Mouse (Mus musculus) brown adipose tissue, adult 24 weeks (tissue): ENCODE data around the gene Slc34a2. TPM values are rescaled to one million over a fixed set of nuclear protein-coding genes. Genes with fewer than 3 reads are reported as not detected.

Source experiments
- H3K27ac ChIP-seq: fragments of 200-500 bp; replicated peaks from 2 replicates; pipeline ENCODE4 v1.5.1; 2012; ENCODE audit warnings: low read depth, mild to moderate bottlenecking, low read length
- H3K4me1 ChIP-seq: fragments of 200-500 bp; 2 replicates; pipeline ENCODE4 v1.6.1; 2012; ENCODE audit warnings: low read length, mixed read lengths; ENCODE audit not compliant: control insufficient read depth, insufficient read depth, insufficient read length
- H3K4me3 ChIP-seq: fragments of 200-500 bp; 2 replicates; pipeline ENCODE4 v1.5.1; 2012; ENCODE audit warnings: low read depth, mild to moderate bottlenecking, low read length, moderate library complexity; ENCODE audit not compliant: insufficient read depth
- polyA plus RNA-seq: library from polyadenylated mRNA; stranded (reverse); fragments of >200 nt; gene quantifications from 2 replicates; pipeline ENCODE4 v1.2.4, GENCODE M21; 2012; ENCODE audit not compliant: missing spikeins, insufficient read depth, insufficient read length

The Slc34a2 gene
- polyA plus RNA-seq, 1 experiment, result not detected

DNA sequence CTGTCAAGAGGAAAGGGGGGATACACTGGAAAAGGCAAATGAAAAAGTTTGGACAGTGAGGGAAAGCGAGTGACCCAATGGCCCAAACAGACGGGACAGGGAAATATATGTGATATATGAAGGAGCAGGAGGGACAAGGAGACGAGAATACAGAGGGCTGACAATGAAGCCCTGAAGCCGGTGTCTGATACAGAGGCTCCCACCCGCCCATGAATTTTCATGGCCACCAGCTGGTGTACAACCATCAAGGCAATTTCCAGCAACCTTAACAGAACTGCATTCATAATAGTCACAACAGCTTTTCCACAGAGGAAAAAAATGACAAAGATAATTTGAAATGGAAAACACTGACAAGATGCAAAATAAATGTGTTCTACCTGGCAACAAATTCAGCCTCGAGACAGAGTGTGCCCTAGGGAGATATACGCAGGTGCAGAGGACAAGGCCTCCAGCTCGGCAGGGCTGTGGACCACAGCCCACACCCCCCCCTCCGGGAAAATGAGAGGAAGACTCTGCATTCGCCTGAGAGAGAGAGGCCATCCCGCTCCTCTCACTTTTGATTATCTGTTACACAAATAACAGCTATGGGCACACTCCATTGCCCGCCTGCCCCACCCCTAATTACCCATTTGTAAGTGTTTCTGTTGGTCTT lies 76.9 kb downstream of the Slc34a2 start:
- no peaks in the 10 kb centered on the region for H3K4me1 ChIP-seq
- H3K27ac ChIP-seq, result no peak overlapping the region
- H3K4me3 ChIP-seq, result no peak overlapping the region

GRCm38 (mm10) chr5:53118212-53118611 lies 80.3 kb downstream of the Slc34a2 start:
- Histone ChIP-seq H3K27ac (no peak overlapping the region), H3K4me1 (no peaks in the 10 kb centered on the region), H3K4me3 (no peak overlapping the region)

DNA sequence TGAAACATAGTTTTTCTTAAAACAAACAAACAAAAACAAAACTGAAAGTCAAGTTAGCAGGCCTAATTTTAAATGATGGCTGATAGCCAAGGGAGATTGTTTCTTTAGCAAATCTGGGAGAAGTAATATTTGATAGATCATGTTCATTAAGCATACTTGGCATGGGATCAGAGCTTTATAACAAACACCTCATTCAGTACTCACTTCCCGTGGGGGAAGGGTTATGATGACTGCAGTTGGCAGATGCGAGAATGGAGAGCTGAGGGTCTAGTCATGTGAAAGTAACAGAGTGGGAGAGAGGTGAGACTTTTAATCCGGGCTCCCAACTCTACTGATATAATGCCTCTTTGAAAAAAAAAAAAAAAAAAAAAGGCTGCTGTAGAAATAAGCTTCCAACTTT lies 81.8 kb downstream of the Slc34a2 start:
- no peaks in the 10 kb centered on the region for H3K4me1 ChIP-seq
- H3K27ac ChIP-seq, result no peak overlapping the region
- no peak overlapping the region for H3K4me3 ChIP-seq

Other genes with a start within 250 kb of the Slc34a2 start
- 35.5 and 37.1 TPM in 2 replicates for gene Anapc4, start 204.1 kb upstream of the Slc34a2 start, polyA plus RNA-seq
- gene Sel1l3, start 175.8 kb downstream of the Slc34a2 start, polyA plus RNA-seq, result 0.25 and 0.48 TPM in 2 replicates
- gene Smim20, start 229.0 kb downstream of the Slc34a2 start, polyA plus RNA-seq, result 155 TPM in 2 replicates